Mouse (Mus musculus): Measurements from ENCODE around the gene Tgfbr3l.

Gene Tgfbr3l

DNA sequence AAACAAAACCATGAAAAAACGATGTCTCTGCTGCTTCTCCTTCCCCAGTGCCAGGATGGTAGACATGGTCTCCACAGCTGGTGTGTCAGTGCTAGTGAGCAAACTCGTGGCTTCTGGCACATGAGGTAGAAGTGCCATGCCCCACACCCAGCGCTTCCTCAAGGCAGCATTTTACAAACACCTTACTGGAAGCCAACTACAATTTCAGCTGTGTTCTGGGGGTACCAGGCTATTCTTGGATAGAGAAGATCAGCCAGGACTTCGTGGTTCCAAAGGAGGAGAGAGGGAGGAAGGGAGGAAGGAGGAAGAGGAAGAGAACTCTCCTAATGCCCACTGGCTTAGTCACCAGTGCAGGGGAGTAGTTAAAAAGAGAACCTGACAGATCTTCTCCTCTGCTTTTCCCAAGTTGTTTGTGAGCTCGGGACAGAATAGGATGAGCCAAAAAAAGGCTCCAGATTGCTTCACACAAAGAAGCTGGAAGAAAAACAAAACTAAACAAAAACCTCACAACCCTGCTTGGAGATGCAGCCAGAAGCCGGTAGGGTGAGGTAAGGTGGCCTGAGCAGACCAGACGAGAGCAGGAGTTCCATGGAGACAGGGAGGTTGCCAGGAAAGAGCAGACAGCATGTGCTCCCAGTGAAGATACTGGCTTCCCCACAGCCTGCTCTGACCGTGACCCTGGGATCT, 15.2 kb downstream of the Tgfbr3l start:
- DNase-seq (ENCODE audit: extremely low read depth, low read depth, low spot score), result no peak

DNA sequence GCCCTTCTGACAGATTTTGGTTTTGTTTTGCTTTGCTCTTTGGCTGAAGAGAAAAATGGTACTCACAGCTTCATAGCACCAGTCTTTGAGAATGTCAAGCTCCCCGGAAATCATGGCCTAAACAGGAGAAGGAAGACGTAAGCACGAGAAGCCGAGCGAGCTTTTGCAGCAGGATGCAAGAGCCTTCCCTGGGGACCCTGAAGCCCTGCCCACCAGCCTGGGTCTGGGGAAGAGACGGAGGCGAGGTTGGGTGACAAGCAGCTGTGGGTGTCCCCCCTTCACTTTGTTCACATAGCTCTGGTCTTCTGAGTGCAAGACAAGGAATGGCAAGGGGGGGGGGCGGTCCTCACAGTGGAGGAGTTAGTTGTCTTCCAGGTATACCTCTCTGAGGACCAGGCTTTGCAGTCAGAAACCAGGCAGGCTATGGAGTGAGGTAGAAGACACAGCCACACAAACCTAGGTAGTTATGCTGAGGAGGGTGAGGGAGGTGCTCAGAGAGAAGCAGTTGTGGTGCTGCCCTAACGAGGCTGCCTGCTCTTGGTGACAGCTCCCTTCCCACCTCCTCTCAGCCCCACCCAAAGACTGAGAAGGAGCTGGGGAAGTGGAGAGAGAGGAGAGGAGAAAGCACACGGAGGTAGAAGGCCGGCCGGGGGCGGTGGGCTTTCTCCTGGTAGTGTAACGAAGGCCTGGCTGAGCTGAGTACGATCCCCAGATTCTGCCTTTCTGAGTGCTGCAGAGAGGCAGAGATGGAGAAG, 17.3 kb downstream of the Tgfbr3l start:
- DNase-seq (ENCODE audit: extremely low read depth, low read depth, low spot score), result no peak

- no peak for DNase-seq (ENCODE audit: extremely low read depth, low read depth, low spot score)
Observed at GRCm38 (mm10) chr8:4267627-4268026, 19.6 kb downstream of the Tgfbr3l start.

DNA sequence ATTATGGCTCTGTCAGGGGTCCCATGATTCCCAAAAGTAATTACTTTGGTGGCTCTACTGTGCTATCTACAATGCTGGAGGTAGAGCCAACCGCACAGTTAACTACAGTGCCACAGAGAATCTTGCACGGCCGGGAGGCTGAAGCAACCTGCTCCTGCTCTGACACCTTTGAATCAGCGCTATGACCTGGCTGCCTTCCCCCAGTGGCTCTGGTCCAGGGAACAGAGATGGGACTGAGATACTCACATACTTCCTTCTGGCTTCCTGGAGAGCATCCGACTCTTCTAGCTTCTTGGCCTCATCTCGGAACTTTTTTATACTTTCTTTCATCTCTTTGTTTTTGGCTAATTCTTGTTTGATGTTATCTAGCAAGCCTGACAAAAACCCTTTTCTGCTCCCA, 21.6 kb downstream of the Tgfbr3l start:
- DNase-seq (ENCODE audit: extremely low read depth, low read depth, low spot score), result no peak

GRCm38 (mm10) chr8:4275275-4276110, 27.5 kb downstream of the Tgfbr3l start, which contains the start of gene Timm44:
Timm44 (minus strand) TSS chr8:4275913.
- peak; percentile 63 for DNase-seq (ENCODE audit: extremely low read depth, low read depth, low spot score)

DNA sequence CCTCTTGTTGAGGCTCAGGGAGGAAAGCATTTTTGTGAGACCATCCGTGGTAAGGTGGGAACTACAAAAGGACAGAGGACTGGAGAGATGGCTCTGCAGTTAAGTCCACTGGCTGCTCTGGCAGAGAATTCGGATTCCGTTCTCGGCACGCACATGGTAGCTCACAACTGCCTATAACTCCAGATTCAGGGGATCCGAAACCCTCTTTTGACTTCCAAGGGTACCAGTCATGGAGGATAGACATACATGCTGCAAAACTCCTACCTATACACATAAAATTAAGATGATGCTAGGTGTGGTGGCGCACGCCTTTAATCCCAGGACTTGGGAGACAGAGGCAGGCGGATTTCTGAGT, 28.1 kb downstream of the Tgfbr3l start:
- DNase-seq (ENCODE audit: extremely low read depth, low read depth, low spot score), result no peak

DNA sequence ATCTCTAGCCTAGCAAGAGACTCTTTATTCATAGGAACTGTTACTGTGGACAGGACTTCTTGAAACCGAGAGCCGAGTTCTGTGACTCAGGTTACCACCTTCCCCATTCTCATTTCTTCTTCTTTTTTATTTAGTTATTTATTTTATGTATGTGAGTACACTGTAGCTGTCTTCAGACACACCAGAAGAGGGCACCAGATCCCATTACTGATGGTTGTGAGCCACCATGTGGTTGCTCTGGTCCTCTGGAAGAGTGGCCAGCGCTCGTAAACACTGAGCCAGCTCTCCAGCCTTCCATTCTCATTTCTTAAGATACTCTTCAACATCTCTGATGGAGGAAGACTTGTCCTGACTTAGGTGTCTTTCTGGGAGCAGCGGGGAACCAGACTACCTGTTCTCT, 44.7 kb downstream of the Tgfbr3l start:
- DNase-seq (ENCODE audit: extremely low read depth, low read depth, low spot score), result no peak

DNA sequence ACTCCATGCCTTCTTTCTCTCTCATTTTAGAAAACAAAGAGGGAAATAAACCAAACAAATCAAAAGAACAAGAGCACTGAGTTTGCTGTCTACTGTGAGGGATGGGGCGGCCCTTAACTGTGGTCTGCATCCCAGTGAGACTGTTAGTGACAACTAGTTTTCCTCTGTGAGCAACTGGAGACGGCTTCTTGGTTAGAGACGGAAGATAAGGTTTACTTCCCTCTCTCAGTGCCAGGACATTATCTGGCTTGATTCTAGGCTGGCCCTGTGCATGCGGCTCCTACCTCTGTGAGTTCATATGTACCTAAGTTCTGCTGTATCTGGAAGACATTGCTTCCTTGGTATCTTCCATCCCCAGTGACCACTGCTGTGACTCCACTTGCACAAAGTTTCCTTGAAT, 49.8 kb downstream of the Tgfbr3l start:
- no peak for DNase-seq (ENCODE audit: extremely low read depth, low read depth, low spot score)
